In genomic region chr15:98607557-98607956, GRCm38 (mm10) we compare ENCODE assay signal across 8 mouse cellular contexts. TPM values are rescaled to one million over a fixed set of nuclear protein-coding genes. Genes with fewer than 3 reads are reported as not detected.
A peak's percentile ranks its signal among the peaks of the same experiment; 100 is the strongest.
DNase-seq lines count a peak whose midpoint lies in the region; ATAC-seq lines count a peak whose summit lies in the region.

No protein-coding gene starts in this region.

- peak overlapping the region; percentile 81 for H3K4me2 ChIP-seq in forebrain, embryonic 16.5 days (ENCODE audit: low read length)
- H3K4me2 ChIP-seq in hindbrain, embryonic 15.5 days: peak overlapping the region; percentile 92
- peak overlapping the region; percentile 93 for H3K4me2 ChIP-seq in liver, embryonic 11.5 days

- H3K36me3 ChIP-seq in forebrain, embryonic 16.5 days (ENCODE audit: control insufficient read depth, insufficient read depth): peaks cover 6% of the 10 kb centered on the region; the same call in 1 of the 2 replicates
- peaks cover 15% of the 10 kb centered on the region for H3K36me3 ChIP-seq in hindbrain, embryonic 15.5 days
- H3K36me3 ChIP-seq in liver, embryonic 11.5 days (ENCODE audit: control insufficient read depth, insufficient read depth, low read length): peaks cover 18% of the 10 kb centered on the region

- no peaks in the 10 kb centered on the region for H3K27me3 ChIP-seq in forebrain, embryonic 16.5 days (replicated peaks; ENCODE audit: control insufficient read depth, insufficient read depth, low read length)
- no peaks in the 10 kb centered on the region for H3K27me3 ChIP-seq in hindbrain, embryonic 15.5 days
- no peaks in the 10 kb centered on the region for H3K27me3 ChIP-seq in liver, embryonic 11.5 days (replicated peaks; ENCODE audit: control insufficient read depth, insufficient read depth, low read length)

- H3K4me1 ChIP-seq in forebrain, embryonic 16.5 days (replicated peaks; ENCODE audit: control insufficient read depth, insufficient read depth, low read length): peaks cover 29% of the 10 kb centered on the region
- peaks cover 39% of the 10 kb centered on the region for H3K4me1 ChIP-seq in hindbrain, embryonic 15.5 days (replicated peaks)
- peaks cover 58% of the 10 kb centered on the region for H3K4me1 ChIP-seq in liver, embryonic 11.5 days (replicated peaks; ENCODE audit: control insufficient read depth, insufficient read depth, low read length)

- no peaks in the 10 kb centered on the region for H3K9me3 ChIP-seq in forebrain, embryonic 16.5 days (ENCODE audit: control insufficient read depth, low read length)
- H3K9me3 ChIP-seq in hindbrain, embryonic 15.5 days: no peaks in the 10 kb centered on the region
- no peaks in the 10 kb centered on the region for H3K9me3 ChIP-seq in liver, embryonic 11.5 days (ENCODE audit: control insufficient read depth, low read length)

- ATAC-seq in forebrain, embryonic 16.5 days: no peak
- no peak for ATAC-seq in hindbrain, embryonic 15.5 days (ENCODE audit: low FRiP score, low read depth)
- ATAC-seq in liver, embryonic 11.5 days (replicated peaks; ENCODE audit: low FRiP score): no peak

- peak overlapping the region; percentile 93 for H3K4me3 ChIP-seq in forebrain, embryonic 16.5 days (replicated peaks; ENCODE audit: low read length)
- peak overlapping the region; percentile 81 for H3K4me3 ChIP-seq in hindbrain, embryonic 15.5 days
- peak overlapping the region; percentile 84 for H3K4me3 ChIP-seq in liver, embryonic 11.5 days (ENCODE audit: low read depth, low read length)

- whole genome bisulfite sequencing in forebrain, embryonic 16.5 days: 18% methylated on average over 4 of the region's 4 CpGs
- 20% methylated on average over 4 of the region's 4 CpGs for WGBS in hindbrain, embryonic 15.5 days
- WGBS in liver, embryonic 11.5 days: 31% methylated on average over 4 of the region's 4 CpGs

- no peak overlapping the region for H3K27ac ChIP-seq in forebrain, embryonic 16.5 days (ENCODE audit: low read length)
- H3K27ac ChIP-seq in hindbrain, embryonic 15.5 days (replicated peaks): 0 out of 2 replicates have a peak overlapping the region, but pooled peaks have one; percentile 38
- peak overlapping the region; percentile 93 for H3K27ac ChIP-seq in liver, embryonic 11.5 days (ENCODE audit: low read depth, low read length)

- peak; percentile 69 for DNase-seq in adrenal gland, postnatal 14 days
- DNase-seq in liver, embryonic 11.5 days (ENCODE audit: low spot score): no peak
- DNase-seq in skeletal muscle tissue, adult 2 months (ENCODE audit: low read depth, low spot score): peak; percentile 76
- no peak for DNase-seq in embryo, embryonic 10 days (ENCODE audit: low spot score)
- DNase-seq in left cerebral cortex, adult 11 months (ENCODE audit: low spot score): no peak
- no peak for DNase-seq in Muller cell, postnatal 12 days (ENCODE audit: inconsistent ontology term)

- no peak overlapping the region; the same call in 1 of the 2 replicates for H3K9ac ChIP-seq in forebrain, embryonic 16.5 days (replicated peaks; ENCODE audit: low read depth, low read length)
- peak overlapping the region; percentile 91; the same call in 1 of the 2 replicates for H3K9ac ChIP-seq in hindbrain, embryonic 15.5 days
- H3K9ac ChIP-seq in liver, embryonic 11.5 days (ENCODE audit: low read depth, low read length): peak overlapping the region; percentile 91

RNA-seq across cellular contexts. Expression of gene Adcy6, which starts 2.3 kb away (rescaled TPM):
- 73.8 and 86.1 TPM in 2 replicates for total RNA-seq in adrenal gland, postnatal 14 days (2021)
- polyA plus RNA-seq in forebrain, embryonic 16.5 days (2015; fragmentation: Nextera tagmentation; extraction: Ambion mirVana): 11.2 and 16.1 TPM in 2 replicates
- polyA plus RNA-seq in hindbrain, embryonic 15.5 days (2015; fragmentation: Nextera tagmentation; extraction: Ambion mirVana): 10.6 and 13.1 TPM in 2 replicates
- 8.3 and 12.3 TPM in 2 replicates for polyA plus RNA-seq in liver, embryonic 11.5 days (2014; fragmentation: Nextera tagmentation; extraction: Ambion mirVana)

RNA-seq across cellular contexts. Expression of gene Cacnb3, which starts 23.1 kb away (rescaled TPM):
- 12.0 and 18.2 TPM in 2 replicates for total RNA-seq in adrenal gland, postnatal 14 days (2021)
- 138 and 168 TPM in 2 replicates for polyA plus RNA-seq in forebrain, embryonic 16.5 days (2015; fragmentation: Nextera tagmentation; extraction: Ambion mirVana)
- 130 and 136 TPM in 2 replicates for polyA plus RNA-seq in hindbrain, embryonic 15.5 days (2015; fragmentation: Nextera tagmentation; extraction: Ambion mirVana)
- polyA plus RNA-seq in liver, embryonic 11.5 days (2014; fragmentation: Nextera tagmentation; extraction: Ambion mirVana): 13.2 TPM in 2 replicates

RNA-seq across cellular contexts. Expression of gene 4930415O20Rik, which starts 36.8 kb away (rescaled TPM):
- 1.1 TPM in 1 of 2 replicates, not detected in the other for total RNA-seq in adrenal gland, postnatal 14 days (2021)
- 0.56 TPM in 1 of 2 replicates, not detected in the other for polyA plus RNA-seq in forebrain, embryonic 16.5 days (2015; fragmentation: Nextera tagmentation; extraction: Ambion mirVana)
- not detected in 2 replicates for polyA plus RNA-seq in hindbrain, embryonic 15.5 days (2015; fragmentation: Nextera tagmentation; extraction: Ambion mirVana)
- 0.55 TPM in 1 of 2 replicates, not detected in the other for polyA plus RNA-seq in liver, embryonic 11.5 days (2014; fragmentation: Nextera tagmentation; extraction: Ambion mirVana)

RNA-seq across cellular contexts. Expression of gene Ccnt1, which starts 36.8 kb away (rescaled TPM):
- 57.0 and 57.3 TPM in 2 replicates for total RNA-seq in adrenal gland, postnatal 14 days (2021)
- polyA plus RNA-seq in forebrain, embryonic 16.5 days (2015; fragmentation: Nextera tagmentation; extraction: Ambion mirVana): 74.5 and 78.4 TPM in 2 replicates
- 64.7 and 65.6 TPM in 2 replicates for polyA plus RNA-seq in hindbrain, embryonic 15.5 days (2015; fragmentation: Nextera tagmentation; extraction: Ambion mirVana)
- 56.0 and 56.3 TPM in 2 replicates for polyA plus RNA-seq in liver, embryonic 11.5 days (2014; fragmentation: Nextera tagmentation; extraction: Ambion mirVana)

RNA-seq across cellular contexts. Expression of gene Ddx23, which starts 55.1 kb away (rescaled TPM):
- total RNA-seq in adrenal gland, postnatal 14 days (2021): 85.2 and 87.5 TPM in 2 replicates
- 17.6 and 25.5 TPM in 2 replicates for polyA plus RNA-seq in forebrain, embryonic 16.5 days (2015; fragmentation: Nextera tagmentation; extraction: Ambion mirVana)
- 19.4 and 24.8 TPM in 2 replicates for polyA plus RNA-seq in hindbrain, embryonic 15.5 days (2015; fragmentation: Nextera tagmentation; extraction: Ambion mirVana)
- polyA plus RNA-seq in liver, embryonic 11.5 days (2014; fragmentation: Nextera tagmentation; extraction: Ambion mirVana): 18.8 and 19.4 TPM in 2 replicates

Comparison
In these comparisons a context has a peak if more than half of its experiments do, and no peak if none do; other contexts are left out.
1. DNase-seq: peak in adrenal gland, postnatal 14 days (single experiment) and skeletal muscle tissue, adult 2 months (single experiment); none in liver, embryonic 11.5 days (single experiment), embryo, embryonic 10 days (single experiment), left cerebral cortex, adult 11 months (single experiment) and Muller cell, postnatal 12 days (single experiment).
2. Peak in every context shown above with its lines, with median percentiles within 50 percentile points of each other: H3K4me2 ChIP-seq and H3K4me3 ChIP-seq.